Mouse (Mus musculus): ENCODE data around the gene Bnip3.

Bnip3 gene

GRCm38 (mm10) chr7:138845544-138846391 lies 63.6 kb downstream of the Bnip3 start, which contains the start of the genes Ppp2r2d and Mapk1ip1:
Ppp2r2d (plus strand) TSS chr7:138846079.
Mapk1ip1 (minus strand) TSS chr7:138846273.
- in situ Hi-C loops (cut with MseI, MboI): loop anchor here in 1 of 2 experiments (10.0 to 25.0 kb wide), 2 partner anchors 79 to 1358 kb away; no protein-coding TSS in a partner anchor

- in situ Hi-C loops (cut with MseI, MboI): loop anchor here in 1 of 2 experiments (10.0 to 25.0 kb wide), 2 partner anchors 80 to 1358 kb away; no protein-coding TSS in a partner anchor
These were observed 64.2 kb downstream of the Bnip3 start for GRCm38 (mm10) chr7:138845111-138845510.

DNA sequence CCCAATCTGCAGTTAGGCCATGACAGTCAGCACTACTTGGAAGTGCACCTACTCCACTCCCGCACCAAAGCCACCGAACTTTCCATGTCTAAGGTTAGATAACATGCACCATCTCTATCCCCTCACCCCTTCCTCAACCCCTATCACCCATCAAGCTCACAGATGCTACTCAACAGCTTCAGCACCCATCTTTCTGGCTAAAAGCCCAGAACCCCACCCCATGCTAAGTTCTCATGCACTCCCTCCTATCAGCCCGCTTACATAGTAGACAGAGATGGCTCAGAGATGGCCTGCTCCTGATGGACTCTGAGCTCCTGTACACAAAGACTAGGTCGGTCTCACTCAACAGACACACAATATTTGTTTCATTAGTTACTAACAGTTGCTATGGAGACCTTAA lies 65.9 kb downstream of the Bnip3 start:
- in situ Hi-C loops (cut with MseI, MboI): loop anchor here (5.0 to 25.0 kb wide), 3 partner anchors 79 to 1356 kb away; no protein-coding TSS in a partner anchor

DNA sequence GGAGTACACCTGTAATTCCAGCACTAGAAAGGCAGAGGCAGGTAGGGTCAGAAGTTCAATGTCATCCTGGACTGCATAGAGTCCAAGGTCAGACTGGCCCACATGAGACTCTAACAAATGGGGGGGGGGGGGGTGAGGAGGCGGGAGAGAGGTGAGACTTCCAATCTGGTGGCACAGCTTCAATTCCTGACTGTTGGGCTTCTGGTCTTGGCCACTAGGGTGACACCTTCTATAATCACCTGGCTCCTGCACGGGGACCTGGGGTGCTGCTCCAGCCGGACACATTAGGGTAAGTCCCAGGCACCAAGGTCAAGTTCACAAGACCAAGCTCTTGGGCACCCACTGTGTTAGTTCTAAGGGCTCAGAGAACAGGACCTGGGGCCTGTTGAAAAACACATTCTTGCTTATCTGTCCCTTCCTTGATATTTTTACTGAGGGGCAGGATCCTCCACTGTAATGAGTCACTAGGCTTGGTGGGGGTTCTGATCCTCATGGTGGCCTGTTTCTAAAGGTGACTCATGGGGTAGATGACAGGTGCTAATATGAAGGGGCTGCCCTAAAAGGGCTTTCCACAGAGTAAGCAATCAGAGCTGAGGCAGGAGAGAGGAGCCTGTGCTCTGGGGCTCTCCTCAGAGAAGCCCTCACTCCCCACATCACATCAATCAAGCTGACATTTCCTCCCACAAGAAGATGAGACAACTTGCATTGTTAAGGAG lies 67.7 kb downstream of the Bnip3 start:
- in situ Hi-C loops (cut with MseI, MboI): loop anchor here (5.0 to 25.0 kb wide), 3 partner anchors 81 to 1354 kb away; no protein-coding TSS in a partner anchor

Measured in mouse trophoblast stem cell (cell line).